Mouse (Mus musculus): ENCODE measurements around the gene Zswim8.
A peak's percentile ranks its signal among the peaks of the same experiment; 100 is the strongest.

- TF ChIP-seq CTCF (IDR thresholded peaks at IDR 0.05; ENCODE audit: extremely low read depth, insufficient read depth, insufficient read length, insufficient replicate concordance) (peak; percentile 39; the same call in 1 of the 2 replicates), POLR2A (IDR thresholded peaks at IDR 0.05; ENCODE audit: low read depth, low read length) (no peak)
Measured at GRCm38 (mm10) chr14:20696986-20697385, 10.4 kb upstream of the Zswim8 start.

Measured in spleen, adult 2 months (tissue).